Mouse (Mus musculus): ENCODE data around the gene E130309D02Rik.

Gene E130309D02Rik

GRCm38 (mm10) chr5:143309916-143310315 lies 5.2 kb downstream of the E130309D02Rik start:
- no peak for DNase-seq (ENCODE audit: low spot score in 2 of 2)

GRCm38 (mm10) chr5:143308825-143309224 lies 6.3 kb downstream of the E130309D02Rik start:
- no peak for DNase-seq (ENCODE audit: low spot score in 2 of 2)

- no peak for DNase-seq (ENCODE audit: low spot score in 2 of 2)
Measured at GRCm38 (mm10) chr5:143304251-143304650, 10.9 kb downstream of the E130309D02Rik start.

- DNase-seq (ENCODE audit: low spot score in 2 of 2) = no peak
Measured at GRCm38 (mm10) chr5:143301296-143301695, 13.9 kb downstream of the E130309D02Rik start.

- DNase-seq (ENCODE audit: low spot score in 2 of 2) = peak in 1 of 2 experiments; percentile 32
Measured at GRCm38 (mm10) chr5:143299686-143300085, 15.5 kb downstream of the E130309D02Rik start.

- DNase-seq (ENCODE audit: low spot score in 2 of 2) = no peak
Measured at GRCm38 (mm10) chr5:143298391-143298790, 16.8 kb downstream of the E130309D02Rik start.

- DNase-seq (ENCODE audit: low spot score in 2 of 2) = no peak
Measured at GRCm38 (mm10) chr5:143297986-143298385, 17.2 kb downstream of the E130309D02Rik start.

GRCm38 (mm10) chr5:143295330-143295729 lies 19.8 kb downstream of the E130309D02Rik start:
- DNase-seq (ENCODE audit: low spot score in 2 of 2) = no peak

- DNase-seq (ENCODE audit: low spot score in 2 of 2) = no peak
Measured at GRCm38 (mm10) chr5:143294862-143295261, 20.3 kb downstream of the E130309D02Rik start.

- no peak for DNase-seq (ENCODE audit: low spot score in 2 of 2)
Measured at GRCm38 (mm10) chr5:143293404-143293803, 21.8 kb downstream of the E130309D02Rik start, which contains the start of gene Zfp853. Zfp853 (minus strand) TSS chr5:143293623.

GRCm38 (mm10) chr5:143292879-143293278 lies 22.3 kb downstream of the E130309D02Rik start:
- DNase-seq (ENCODE audit: low spot score in 2 of 2) = no peak

- no peak for DNase-seq (ENCODE audit: low spot score in 2 of 2)
Measured at GRCm38 (mm10) chr5:143289299-143289698, 25.9 kb downstream of the E130309D02Rik start.

GRCm38 (mm10) chr5:143288378-143288911 lies 26.7 kb downstream of the E130309D02Rik start:
- no peak for DNase-seq (ENCODE audit: low spot score in 2 of 2)

GRCm38 (mm10) chr5:143287774-143288328 lies 27.3 kb downstream of the E130309D02Rik start:
- no peak for DNase-seq (ENCODE audit: low spot score in 2 of 2)

GRCm38 (mm10) chr5:143284762-143285161 lies 30.4 kb downstream of the E130309D02Rik start:
- no peak for DNase-seq (ENCODE audit: low spot score in 2 of 2)

- no peak for DNase-seq (ENCODE audit: low spot score in 2 of 2)
Measured at GRCm38 (mm10) chr5:143279247-143279646, 35.9 kb downstream of the E130309D02Rik start.

- no peak for DNase-seq (ENCODE audit: low spot score in 2 of 2)
Measured at GRCm38 (mm10) chr5:143275761-143276160, 39.4 kb downstream of the E130309D02Rik start.

- no peak for DNase-seq (ENCODE audit: low spot score in 2 of 2)
Measured at GRCm38 (mm10) chr5:143272540-143273330, 42.4 kb downstream of the E130309D02Rik start.

- DNase-seq (ENCODE audit: low spot score in 2 of 2) = no peak
Measured at GRCm38 (mm10) chr5:143272108-143272507, 43.1 kb downstream of the E130309D02Rik start.

- DNase-seq (ENCODE audit: low spot score in 2 of 2) = no peak
Measured at GRCm38 (mm10) chr5:143271642-143272041, 43.5 kb downstream of the E130309D02Rik start.

GRCm38 (mm10) chr5:143270151-143270519 lies 45.0 kb downstream of the E130309D02Rik start:
- no peak for DNase-seq (ENCODE audit: low spot score in 2 of 2)

- peak; percentile 59 to 64 for DNase-seq (ENCODE audit: low spot score in 2 of 2)
Measured at GRCm38 (mm10) chr5:143269363-143270150, 45.6 kb downstream of the E130309D02Rik start, which contains the start of gene Zfp316. Zfp316 (minus strand) TSS chr5:143270022.
